Mouse (Mus musculus): Measurements from ENCODE around the gene Iqschfp. TPM values are rescaled to one million over a fixed set of nuclear protein-coding genes. Genes with fewer than 3 reads are reported as not detected.

Gene Iqschfp
- polyA plus RNA-seq (2017; shearing (Covaris generic)) = not detected

DNA sequence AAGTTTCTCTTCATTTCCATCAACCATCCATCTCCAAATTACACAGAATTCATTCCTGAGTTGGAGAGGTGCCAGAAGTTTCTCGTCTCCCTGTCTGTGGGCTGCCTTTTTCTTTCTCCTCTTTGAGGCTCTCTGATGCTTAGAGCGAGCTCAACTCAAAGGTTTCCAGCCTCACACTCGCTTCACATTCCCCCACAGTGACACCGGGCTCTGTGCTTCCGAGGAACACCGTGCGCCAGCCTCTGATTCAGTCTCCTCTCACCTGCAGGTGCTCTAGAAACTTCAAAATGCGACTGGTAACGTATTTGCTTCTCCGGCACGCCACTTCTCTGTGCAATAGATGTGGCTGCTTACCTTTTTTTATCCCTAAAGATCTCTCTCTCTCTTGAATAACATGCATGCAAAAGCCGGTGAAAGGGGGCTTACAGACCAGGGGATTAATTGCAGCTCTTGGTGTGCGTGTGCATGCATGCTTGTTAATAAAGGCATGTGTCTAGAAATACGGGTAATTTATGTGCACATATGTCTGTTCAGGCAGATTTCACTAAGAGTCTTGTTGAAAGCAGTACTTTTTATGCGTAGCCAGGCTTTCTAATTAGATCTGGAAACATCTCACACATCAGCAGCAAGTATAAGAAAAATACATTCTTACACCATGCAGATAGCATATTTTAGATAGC, at the start of gene Iqschfp, which contains the start of gene Iqcj:
TSS of gene Iqschfp (plus strand) at position 207 of the 680 bp plus-strand sequence.
TSS of gene Iqcj (plus strand) at position 195 of the 680 bp plus-strand sequence.
- no peak for ATAC-seq

DNA sequence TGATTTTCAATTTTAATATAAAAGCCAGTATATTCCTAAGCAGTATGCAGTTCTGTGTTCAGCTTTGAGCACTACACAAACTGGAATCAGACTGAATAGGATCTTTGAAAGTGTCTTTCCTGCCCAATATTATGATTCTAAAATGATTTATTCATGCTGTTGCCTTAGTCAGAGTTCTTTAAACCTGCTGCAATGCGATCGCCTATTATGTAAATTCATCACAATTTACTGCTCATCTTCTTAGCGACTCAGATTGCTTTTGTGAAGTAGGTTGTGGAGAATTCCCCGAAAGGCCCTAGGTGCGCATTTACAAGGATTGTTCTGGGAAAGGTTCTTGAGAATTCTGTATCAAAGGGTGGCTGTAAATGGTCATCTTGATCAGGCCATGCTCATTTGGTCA, 39.6 kb upstream of the Iqschfp start:
- ATAC-seq = no peak

DNA sequence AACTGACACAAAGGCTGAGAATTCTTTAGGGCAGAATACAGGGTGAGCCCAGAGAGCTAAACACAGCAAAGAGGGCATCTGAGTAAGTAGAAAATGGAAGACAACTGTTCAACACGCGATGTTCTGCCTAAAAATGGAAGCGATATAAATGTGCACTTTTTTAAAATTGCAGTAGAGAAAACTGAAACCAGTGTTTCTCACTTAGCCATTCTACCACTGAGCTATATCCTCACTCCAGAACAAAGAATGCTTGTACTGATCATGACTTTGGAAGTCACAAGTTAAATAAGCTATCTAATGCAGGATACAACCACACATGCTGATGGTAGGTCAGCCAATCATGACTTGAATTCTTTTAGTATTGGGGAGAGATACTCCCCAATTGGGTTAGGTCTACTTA, 30.5 kb upstream of the Iqschfp start:
- no peak for ATAC-seq

DNA sequence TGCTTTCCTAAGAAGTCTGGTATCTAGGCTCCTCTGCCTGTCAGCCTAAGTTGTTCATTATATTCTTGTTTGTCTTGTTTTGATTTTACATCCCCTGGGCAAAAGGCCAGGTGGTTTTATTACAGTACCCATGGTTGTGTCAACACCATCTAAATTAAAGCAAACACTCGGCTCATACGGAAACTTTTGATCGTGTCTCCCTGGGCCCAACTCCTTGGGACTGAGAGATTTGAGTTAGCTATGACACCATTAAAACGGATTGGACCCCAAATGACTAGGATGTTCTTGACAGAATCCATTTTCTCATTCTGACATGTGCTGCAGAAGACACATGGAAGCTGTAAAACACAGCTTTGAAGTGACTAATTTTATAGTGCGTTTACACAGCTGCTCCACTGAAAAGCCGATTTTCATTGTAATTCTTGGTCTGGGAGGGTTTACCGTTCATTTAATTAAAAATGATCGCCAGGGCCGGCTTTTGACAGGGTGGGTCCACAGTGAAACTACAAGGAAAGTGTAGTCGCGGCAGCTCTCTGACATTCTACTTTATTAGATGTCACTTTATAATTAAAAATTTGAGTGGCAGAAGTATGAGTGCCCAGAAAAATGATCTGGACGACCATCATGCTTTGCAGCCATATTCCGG, 24.5 kb upstream of the Iqschfp start:
- no peak for ATAC-seq

DNA sequence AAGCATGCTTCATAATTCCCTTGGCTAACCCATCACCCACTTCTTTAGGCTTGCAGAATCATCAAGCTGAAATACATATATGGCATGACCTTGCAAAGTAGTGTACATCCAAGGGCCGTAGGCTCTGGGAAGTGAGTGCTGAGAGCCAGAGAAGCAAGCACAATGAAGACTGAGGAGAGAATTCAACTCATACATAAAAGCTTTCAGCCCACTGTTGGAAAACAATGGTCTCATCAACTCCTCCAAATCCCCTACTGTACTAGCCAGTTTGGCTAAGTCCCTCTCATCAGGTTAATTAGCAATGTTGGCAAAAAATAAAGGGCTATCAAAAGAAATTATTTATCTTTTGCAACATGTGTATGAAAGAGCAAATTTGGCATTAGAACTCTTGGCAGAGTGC, 22.6 kb upstream of the Iqschfp start:
- no peak for ATAC-seq

DNA sequence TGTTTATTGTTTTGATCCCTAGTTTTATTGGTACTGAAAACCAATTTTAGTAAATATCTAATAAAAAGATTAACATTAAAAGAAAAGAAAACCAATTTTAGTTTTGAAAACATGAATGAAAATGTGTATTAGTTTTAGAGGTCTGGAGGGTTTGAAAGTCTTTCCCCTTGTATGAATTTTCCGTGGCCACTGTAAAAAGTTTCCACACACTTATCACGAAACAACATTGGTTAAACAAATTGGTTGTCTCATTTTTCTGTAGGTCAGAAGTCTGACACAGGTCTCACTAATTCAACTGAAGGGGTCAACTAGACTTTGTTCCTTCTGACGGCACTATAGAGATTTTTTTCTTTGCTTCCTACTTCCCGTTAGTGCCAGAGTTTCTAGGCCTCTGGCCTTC, 14.8 kb upstream of the Iqschfp start:
- no peak for ATAC-seq

DNA sequence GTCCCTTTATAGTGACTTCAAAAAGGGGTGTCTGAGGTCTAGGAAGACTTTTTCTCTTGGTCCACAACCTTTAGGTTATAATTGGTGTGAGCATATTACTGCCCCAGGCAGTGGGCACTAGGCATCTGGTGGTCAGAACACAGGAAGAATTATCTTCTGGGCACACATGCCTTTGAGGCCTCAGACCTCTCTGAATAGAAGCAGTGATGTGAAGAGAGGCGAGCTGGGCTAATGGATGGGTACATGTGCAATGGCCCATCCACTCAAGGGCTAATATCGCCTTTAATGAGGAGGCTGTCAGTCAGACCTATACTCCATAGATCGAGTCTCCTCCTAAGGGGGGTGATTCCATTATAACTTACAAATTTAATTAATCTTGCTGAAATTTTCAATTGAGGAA, 7.7 kb upstream of the Iqschfp start:
- no peak for ATAC-seq

DNA sequence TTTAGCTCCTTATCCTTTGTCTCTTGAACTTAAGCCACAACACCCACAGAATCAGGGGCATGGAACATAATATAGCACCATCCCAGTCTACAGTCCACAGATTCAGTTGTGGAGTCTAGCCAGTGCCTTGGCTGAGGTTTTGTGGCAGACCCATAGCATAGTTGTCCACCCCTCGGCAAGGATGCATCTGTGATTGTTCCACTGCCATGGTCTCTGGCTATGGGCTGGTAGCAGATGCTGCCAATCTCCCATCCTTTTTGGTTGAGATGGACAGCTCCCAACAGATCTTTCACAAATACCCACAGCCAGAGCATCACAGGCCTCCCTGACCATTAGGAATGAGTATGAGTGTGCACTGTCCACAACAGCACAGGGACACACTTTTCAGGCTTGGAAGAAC, 5.9 kb upstream of the Iqschfp start:
- no peak for ATAC-seq

DNA sequence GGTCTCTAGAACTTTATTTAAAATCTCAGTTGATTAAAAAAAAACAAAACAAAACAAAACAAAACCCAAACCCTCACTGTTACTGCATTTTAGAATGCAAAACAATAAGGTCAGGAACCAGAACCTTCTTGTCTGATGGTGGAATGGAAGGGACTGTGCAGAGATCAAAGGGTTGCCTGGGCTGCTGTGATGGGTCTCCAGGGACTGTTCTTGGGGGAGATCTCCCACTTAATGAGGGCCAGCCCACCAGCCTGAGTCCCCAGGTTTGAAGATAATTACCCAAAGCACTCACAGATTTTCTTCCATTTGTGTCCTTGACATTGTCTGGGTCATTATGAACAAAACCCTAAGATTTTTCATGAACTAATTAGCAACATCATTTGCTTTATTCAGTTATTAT, 4.8 kb upstream of the Iqschfp start:
- no peak for ATAC-seq

DNA sequence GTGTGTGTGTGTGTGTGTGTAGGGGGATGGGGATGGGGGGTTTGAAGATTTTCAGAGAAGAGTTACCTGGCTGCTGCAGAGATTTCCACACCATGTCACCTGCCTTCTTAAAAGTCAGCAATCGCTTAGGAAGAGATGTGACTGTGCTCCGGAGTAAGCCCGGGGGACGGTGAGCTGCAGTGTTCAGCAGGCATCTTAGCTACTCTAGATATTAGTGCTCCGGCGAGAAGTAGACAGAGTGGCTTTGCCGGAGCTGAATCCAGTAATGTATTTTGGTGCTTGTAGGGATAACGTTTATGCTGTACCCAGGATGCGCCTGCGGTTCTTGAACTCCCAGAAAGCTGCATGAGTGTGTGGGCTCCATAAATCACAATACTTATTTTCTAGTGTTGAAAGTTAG, 736 bp downstream of the Iqschfp start:
- no peak for ATAC-seq

DNA sequence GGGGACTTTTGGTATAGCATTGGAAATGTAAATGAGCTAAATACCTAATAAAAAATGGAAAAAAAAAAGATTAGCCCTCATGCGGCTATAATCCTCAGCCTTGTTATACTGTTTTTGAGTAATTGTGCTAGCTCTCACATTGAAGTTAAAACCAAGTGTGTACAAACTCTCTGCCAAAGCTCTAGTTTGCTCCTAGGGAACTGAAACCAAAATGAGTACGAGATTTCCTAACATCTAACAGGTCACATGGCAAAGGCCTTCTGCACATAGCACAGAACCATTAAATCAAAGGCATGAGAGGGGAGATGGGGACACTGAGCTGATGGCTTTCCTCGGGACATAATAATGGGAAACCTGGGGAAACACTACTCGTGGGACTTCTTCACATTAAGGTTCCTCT, 10.5 kb downstream of the Iqschfp start:
- no peak for ATAC-seq

DNA sequence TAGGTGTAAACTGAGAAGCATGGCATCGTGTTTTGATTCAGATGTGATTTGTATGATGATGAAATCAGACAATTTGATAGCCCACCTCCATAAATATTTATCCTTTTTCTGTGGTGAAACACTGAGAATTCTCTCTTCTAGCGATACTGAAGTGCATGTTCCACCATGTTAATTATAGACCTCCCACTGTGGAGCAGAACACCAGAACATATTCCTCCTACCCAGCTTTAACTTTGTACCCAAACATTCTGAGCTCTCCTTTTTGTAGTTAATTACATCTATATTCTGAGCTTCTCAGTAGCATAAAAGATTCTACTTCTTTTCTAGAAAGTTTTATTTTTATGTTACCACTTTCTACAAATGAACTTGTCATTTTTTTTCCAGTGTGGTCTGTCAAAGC, 16.6 kb downstream of the Iqschfp start:
- no peak for ATAC-seq

DNA sequence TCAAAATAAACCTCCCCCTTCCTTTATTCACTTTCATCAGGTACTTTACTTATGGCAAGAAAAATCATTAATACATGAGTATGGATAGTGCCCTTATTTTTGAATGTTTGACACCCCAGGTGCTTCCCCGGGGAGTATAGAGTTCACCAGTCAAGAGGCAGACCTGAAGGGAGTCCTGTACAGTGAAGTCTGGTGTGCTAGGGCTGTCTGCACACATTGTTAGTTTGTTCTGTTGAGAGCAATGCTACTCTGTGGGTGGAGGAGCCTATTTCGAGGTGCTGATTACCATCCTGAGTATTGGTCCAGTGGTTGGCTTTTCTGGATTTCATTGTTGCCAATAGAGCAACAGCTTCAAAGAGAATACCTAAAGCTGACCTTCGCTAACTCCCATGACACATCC, 26.1 kb downstream of the Iqschfp start:
- no peak for ATAC-seq

DNA sequence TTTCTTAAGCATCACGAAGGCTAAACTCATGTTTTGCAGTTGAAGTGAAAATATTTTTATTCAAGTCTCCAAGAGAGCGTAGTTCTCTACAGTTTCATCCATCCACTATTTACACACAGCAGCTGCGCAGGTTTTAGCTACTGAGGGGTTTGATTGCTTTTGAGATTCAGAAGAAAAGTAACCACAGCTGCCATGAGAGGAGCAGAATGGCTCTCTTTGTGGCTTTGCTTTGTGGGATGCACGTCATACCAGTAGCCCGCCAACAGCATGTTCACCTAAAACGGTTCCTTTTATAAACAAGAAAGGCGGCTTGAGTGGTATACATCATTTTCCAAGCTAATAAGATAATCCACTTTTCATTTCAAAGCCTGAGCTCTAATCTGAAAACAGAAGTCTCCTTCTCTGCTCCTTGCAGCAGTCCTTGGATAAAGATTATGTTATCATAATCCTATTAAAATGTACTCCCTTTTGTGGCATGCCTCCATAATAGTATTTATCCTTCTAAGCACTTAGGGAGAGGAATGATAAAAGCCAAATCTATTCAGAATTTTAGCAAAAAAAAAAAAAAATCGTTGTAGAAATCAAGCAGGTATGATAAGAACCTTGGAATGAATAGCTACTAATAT, 26.7 kb downstream of the Iqschfp start:
- no peak for ATAC-seq

DNA sequence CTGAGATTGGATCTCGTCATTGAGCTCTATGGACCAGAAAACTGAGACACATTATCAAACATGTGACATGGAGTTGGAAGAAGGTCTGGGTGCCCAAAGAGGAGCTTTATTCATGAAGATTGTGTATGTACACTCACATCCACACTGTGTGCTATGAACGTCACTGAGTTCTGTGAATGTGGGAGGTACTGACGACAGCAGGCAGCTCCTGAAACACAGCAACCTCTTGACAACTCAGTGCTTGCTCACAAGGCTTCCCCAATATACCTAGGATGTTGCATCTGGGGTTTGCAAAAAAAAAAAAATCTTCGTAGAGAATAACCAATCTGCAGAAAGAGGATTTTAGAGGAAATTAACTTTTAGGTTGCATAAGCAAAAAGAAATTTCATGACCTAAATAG, 31.1 kb downstream of the Iqschfp start:
- no peak for ATAC-seq

DNA sequence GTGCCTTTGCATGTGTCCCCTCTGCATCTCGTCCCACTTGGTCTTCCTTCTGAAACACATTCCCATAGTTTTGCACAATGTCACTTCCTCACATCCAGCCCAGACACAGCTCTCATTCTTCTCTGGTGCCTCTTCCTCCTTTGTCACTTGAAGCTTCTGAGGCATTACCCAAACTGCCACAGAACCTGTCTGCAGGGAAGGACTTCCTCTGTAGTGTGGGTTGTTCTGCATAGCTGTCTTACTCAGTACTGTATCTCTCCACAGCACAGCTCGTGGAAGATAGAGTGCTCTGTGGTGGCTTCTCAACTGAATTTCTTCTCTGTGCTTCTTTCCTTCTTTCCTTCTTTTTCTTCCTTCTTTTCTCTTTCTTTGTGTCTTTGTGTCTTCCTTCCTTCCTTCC, 33.4 kb downstream of the Iqschfp start:
- no peak for ATAC-seq

DNA sequence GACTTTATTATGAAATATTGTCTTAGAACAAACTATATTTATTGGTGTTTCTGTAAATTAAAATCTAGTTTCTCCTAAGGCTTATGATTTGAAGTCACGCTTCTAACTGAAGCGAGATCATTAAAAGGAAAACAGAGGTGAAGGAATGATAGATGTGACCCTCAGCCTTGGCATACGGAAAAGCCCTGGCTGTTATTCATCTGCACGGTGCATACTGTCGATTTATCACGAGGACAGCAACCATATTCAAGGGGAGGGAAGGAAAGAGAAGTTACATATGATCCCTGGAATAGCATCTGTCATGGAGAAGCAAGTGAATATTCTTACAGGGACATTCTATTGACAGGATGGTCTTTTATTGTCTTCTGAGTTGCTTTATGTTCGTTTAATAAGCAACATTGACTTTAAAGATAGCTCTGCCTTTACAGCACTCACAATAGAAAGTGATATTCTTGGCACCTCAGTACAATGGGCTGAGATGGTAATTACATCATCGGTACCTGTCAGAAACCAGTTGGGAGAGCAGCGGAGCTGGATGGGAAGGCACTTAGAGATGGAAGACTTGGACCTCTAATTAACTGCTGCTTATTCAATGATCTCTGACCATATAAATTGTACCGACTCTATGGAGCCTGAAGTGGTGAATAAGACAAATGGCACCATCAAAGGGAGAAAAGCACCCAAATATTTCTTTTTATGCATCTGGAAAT, 38.5 kb downstream of the Iqschfp start:
- ATAC-seq = no peak

DNA sequence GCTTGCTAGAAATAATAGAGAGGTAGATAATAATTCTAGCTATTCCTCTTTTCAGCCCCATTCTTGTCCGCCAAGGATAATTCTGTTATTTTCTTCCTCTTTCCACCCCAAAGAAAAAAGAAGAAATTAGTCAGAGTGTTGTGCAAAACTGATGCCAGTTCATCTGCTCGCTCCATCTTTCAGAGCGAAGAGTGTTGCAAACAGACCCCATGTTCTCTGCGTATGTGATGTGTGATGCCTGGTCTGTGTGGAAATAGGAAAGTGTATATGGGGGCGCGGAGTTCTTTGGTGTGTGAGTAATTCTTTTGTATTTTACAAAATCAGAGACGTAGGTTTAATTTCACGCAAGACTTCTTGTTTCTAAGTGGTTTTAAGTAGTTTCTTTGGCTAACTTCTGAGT, 39.1 kb downstream of the Iqschfp start:
- ATAC-seq = no peak

DNA sequence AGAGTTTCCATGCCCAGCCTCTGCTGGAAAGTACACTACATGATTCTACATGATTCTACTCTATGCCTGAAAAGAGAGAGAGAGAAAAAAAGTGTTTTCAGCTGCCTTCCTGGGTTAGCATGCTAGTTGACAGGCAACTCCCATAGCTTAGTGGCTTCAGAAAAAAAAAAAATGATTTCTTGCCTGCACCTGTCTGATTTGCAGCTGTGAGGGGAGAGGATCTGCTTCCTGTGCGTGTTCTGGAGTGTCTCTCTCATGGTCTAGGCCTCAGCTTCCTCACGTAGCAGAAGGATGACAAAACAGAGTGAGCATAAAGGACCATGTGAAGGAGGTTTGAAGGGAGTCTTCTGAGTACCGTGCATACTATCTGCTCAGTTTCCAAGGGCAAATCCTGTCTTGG, 39.9 kb downstream of the Iqschfp start:
- no peak for ATAC-seq

DNA sequence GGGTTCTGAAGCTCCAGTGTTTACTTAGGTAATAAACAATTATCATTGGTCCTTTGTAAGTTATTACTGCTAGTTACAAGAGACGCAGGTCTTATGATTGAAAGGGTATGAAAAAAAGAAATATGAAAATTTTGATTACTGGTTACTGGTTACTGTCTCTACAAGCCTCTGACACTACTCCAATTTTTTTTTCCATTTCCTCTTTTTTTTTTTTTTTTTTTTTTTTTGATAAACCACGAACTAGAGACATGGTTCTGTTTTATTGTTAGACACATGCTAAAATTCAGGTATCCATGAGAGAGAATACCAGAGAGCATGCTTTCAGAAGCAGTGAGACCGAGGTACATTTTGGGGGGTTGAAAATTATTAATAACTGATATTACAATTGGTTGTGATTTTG, 43.8 kb downstream of the Iqschfp start:
- ATAC-seq = no peak

DNA sequence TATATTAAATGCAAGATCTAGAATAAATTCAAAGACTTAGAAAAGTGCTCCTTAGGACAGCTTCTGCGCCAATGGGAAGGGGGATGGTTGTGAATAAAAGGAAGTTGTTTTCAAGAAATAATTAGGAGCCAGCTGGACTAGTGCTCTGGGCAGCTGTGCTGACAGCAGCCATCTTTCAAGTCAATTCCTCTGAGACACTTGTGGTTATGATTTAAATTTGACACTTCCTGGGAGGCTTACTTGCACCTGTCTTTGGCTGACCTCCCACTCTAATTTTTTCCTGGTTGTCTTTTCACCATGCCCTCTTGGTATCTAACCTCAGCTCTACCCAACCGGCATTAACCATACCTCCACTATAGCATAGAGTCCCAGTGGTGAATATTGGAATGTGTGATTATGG, 55.0 kb downstream of the Iqschfp start:
- no peak for ATAC-seq

DNA sequence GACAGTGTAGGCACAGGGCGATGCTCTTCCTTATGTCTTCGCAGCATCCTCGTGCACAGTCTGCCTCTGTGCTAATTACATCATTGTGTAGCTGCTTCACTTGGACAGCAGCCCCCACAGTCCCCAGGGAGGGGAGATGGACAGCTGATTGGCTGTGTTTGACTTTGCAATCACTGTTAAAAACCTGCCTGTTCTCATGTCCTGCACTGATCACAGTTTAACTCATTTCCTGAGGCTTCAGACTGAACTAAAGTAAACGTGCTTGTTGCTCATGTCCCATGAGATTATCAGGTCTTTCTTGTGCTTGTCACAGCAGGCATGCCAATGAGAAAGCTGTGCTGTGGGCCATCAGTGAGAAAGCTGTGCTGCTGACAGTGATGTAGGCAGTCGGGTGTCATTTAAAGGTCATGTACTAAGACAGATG, 60.5 kb downstream of the Iqschfp start:
- no peak for ATAC-seq

DNA sequence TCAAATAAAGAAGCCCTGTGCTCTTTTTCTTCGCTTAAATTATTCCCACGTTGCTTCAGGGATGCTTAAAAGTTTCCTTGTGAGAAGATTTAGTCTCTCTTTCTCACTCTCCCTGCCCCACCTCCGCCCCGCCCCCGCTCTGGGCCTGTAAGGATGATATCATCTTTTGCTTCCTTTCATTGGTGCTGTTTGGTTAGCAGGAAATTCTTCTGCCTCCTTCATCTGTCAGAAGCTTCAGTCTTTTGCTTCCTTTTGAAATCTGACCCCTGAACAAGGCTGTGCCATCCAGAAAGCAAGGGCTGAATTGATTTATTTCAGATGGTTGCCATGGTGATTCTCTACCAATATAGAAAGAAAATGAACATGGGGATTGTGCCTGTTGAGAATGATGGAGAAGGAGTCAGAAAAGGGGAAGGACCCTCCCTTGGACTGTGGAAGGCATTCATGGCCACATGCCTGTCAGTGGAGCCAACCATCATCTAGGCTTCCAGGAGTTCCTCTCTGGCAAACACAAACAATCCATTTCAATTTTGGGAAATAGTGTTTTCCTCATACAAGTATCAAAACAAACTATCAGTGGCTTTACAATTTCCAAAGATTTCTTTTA, 62.5 kb downstream of the Iqschfp start:
- ATAC-seq = no peak
